Mouse (Mus musculus): ENCODE results near the gene Exoc4. TPM values are rescaled to one million over a fixed set of nuclear protein-coding genes. Genes with fewer than 3 reads are reported as not detected.

Gene Exoc4
- total RNA-seq, 1 experiment from 2014 or later = 53.6 TPM

DNA sequence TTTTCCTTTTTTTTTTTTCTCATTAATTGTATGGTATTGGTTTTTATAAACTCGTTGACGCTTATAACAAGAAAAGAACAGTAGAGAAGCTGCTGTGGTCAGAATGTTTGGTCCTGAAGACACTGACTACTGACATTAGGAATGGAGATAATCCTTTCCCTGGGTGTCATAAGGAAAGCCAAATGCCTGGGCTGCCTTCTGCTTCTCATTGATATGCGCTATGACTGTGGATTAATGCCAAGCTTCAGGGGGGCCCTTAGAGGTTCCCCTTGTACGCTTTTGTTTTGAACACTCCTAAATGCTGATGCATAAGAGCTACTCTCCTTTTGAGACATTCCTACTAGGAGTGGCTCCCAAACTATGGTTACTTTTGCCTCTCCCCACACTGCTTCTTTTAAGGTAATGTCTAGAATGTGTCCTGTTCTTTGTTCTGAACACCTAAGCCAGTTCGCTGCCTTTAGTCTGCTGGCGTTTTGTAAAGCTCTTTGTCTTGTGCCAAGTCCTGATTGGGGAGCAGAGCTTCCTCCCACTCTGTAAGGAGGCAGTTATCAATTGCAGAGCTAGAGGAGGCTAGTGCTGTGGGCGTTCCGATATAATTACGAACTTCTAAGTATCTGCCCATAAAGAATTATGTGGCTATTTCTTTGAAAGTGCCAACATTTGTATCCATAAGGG is 621.7 kb downstream of the Exoc4 start:
- no peak for DNase-seq

GRCm38 (mm10) chr6:33871286-33871685 is 622.4 kb downstream of the Exoc4 start:
- no peak for DNase-seq

- DNase-seq = no peak
Measured at GRCm38 (mm10) chr6:33872192-33872591, 623.3 kb downstream of the Exoc4 start.

DNA sequence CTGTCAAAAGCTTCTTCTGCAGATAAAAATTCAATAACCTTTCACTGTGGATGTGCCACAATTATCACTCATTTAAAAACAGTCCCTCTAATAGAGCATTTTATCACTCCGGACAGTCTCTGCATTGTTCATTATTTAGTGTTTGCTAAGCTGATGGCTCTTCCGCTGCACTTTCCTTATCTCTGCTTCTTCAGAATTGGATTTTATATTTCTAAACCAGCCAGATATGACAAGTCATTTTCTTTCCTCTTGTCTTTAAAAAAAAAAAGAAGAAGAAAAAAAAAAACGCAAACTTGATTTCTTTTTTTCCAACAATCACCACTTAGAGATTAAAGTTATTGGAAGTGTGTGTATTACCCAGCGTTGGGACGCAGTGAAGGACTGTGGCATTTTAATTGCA is 624.1 kb downstream of the Exoc4 start:
- no peak for DNase-seq

DNA sequence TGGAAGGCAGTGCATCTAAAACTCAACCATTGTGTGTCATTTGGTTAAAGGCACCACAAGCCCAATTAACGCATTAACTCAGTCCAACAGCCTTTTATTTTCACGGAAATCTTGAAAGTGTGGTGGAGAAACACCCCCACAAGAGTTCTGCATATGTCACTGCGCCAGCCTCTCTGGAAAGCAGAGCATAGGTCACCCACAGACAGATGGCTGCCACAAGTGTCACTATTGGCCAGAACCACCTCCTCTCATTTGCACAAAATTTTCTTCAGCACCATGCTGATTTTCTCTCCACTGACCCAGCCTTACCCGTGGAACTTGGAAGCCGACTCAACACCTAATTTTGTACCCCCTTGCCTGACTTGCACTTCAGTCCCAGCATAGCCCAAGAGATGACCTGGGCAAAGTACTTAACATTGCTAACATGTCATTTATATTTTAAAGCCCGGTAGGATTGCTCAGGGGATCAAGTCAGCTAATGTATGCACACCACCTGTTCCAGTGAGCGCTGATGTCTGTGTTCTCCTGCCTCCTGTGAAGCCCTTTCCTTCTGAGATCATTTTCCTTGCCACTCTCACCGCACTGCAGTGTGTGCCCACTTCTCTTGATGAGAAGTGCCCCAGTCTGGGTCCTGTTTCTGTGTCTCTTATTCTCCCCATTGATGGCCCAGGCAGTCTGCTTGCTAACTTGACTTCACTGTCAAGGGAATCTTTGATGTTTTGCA is 625.6 kb downstream of the Exoc4 start:
- DNase-seq = no peak

GRCm38 (mm10) chr6:33884141-33884683 is 635.3 kb downstream of the Exoc4 start:
- DNase-seq = peak; percentile 30

DNA sequence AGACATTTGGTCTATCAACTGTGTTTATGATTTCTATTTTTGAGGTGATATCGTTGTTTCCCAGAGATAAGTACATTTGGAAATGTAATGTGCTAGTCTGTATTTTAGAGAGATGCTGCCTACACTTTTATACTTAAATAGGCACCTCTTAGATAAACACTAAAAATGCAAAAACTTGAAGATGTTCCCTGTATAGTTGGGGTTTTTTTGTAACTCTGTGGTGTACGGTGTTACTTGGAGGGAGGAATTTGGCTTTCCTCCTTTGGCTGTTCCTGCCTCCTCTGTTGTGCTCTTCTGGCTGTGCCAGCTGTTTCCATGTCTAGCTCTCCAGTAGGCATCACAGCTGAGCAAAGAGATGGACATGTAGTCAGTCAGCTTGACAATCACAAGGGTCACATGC is 638.1 kb downstream of the Exoc4 start:
- no peak for DNase-seq

DNA sequence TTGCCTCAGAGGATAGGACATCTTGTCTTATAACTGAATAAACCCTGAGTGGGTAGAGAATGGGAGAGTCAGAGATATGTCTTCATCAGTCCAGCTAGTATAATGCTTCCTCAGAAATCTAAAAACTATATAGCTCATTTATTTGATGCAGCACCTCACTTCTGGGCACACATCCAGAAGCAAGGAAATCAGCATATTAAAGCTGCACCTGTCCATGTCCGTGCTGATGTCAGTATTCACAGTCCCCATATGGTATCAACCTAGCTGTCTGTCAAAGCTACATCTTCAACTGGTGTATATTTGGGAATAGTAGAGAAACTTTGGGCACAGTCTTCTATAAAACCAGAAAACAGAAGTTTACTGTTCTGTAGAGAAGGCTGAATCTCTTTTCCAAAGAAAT is 642.0 kb downstream of the Exoc4 start:
- no peak for DNase-seq

DNA sequence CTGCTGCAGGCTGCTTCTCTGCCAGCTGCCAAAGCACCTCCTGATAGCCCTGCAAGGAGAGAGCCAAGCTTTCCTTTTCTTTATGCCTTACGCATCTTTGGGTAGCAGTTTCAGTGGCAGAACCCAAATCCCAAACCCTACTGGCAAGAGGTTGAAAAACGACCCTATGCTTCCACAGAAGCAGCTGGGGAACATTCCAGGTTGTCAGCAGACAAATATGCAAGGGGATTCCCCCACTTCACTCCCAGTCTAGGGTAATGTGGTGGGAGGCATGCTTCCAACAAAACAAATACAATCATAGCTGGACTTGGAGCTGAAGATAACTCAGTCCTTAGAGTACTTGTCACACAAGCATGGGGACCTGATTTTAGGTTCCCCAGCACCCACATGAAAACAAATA is 643.3 kb downstream of the Exoc4 start:
- DNase-seq = no peak

DNA sequence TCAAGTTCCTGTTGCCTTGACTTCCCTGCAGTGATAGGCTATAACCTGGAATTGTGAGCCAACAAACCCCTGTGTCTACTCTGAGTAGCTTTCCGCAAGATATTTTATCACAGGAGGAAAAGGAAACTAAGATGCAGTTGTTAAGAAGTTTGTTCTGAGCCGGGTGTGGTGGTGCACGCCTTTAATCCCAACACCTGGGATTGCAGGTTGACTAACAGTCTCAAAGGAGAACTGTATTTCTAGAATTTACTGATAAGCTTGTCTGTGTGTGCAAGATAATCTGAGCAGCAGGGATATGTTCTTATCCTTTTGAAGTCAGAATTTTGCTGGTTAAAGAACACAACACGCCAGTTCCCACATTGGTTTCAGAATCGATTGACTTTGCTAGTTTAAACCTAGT is 651.1 kb downstream of the Exoc4 start:
- no peak for DNase-seq

DNA sequence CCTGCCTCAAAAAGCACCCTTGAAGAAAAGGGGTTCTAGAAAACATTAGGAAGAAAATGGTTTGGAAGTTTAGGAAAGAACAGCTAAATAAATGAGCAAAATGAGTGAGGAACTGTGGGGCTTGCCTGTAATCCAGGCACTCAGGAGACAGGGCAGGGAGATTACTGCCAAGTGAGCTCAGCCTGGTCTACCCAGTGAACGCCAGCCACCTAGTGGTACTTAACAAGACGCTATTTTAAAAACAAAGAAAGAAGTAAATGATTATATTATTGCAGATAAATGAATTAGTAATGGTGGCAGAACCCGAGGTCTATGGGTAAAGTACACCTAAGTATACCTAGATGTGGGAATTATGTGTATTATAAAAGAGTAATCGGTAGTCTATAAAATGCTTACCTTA is 651.7 kb downstream of the Exoc4 start:
- DNase-seq = no peak

- no peak for DNase-seq
Measured at GRCm38 (mm10) chr6:33905099-33905498, 656.2 kb downstream of the Exoc4 start.

DNA sequence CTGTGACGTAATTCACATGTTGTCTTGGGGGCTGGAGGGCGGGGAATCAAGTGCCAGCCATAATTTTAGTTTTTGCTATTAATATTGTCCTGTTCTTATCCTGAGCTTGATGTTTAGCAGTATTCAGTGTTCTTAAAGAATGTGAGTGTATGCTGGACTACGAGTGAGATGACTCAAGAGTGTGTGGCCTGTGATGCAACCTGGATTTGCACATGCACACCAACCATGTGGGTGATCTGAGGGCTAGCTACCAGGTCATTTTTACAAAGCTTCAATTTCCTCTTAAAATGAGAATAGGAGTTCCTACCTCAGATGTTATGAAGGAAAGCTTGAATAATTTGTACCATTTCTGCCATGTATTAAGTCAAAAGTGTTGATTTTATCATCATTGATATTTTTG is 661.8 kb downstream of the Exoc4 start:
- DNase-seq = no peak

- DNase-seq = no peak
Measured at GRCm38 (mm10) chr6:33913072-33913471, 664.2 kb downstream of the Exoc4 start.

GRCm38 (mm10) chr6:33913486-33913885 is 664.6 kb downstream of the Exoc4 start:
- no peak for DNase-seq

GRCm38 (mm10) chr6:33913964-33914363 is 665.1 kb downstream of the Exoc4 start:
- no peak for DNase-seq

DNA sequence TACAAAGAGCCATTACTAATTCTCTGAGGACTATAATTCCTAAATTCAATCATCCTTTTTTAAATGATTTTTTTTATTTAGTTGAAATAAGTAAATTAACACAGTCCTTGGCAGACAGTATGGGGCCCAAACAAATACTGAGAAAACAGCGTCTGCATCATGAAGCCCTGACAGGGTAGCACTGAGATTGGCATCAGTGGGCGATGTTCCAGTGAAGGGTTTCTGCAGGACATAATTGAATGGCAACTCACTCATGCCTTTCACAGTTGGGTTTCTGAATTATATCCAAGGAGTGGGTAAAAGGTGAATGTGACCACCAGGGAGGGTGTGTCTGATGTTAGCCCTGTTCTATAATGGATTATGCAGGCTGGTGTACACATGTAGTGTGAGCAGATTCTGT is 674.7 kb downstream of the Exoc4 start:
- no peak for DNase-seq

DNA sequence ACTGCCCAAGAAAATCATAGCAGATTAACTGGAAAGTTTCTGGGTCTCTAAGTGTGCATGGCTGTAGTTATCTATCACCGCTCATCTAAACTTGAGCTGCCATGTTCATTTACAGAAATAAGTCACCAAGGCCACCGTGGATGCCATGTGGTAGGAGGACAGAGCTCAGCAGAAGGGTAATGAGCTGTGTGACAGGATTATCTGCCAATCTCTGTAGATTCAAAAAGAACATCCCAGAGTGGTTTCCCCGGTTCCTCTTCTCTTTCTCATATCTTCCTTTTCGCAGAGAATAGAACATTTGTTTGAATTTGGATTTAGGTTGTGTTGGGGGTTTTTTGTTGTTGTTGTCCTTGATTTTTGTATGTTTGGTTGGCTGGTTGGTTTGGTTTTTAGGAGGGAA is 676.0 kb downstream of the Exoc4 start:
- no peak for DNase-seq

DNA sequence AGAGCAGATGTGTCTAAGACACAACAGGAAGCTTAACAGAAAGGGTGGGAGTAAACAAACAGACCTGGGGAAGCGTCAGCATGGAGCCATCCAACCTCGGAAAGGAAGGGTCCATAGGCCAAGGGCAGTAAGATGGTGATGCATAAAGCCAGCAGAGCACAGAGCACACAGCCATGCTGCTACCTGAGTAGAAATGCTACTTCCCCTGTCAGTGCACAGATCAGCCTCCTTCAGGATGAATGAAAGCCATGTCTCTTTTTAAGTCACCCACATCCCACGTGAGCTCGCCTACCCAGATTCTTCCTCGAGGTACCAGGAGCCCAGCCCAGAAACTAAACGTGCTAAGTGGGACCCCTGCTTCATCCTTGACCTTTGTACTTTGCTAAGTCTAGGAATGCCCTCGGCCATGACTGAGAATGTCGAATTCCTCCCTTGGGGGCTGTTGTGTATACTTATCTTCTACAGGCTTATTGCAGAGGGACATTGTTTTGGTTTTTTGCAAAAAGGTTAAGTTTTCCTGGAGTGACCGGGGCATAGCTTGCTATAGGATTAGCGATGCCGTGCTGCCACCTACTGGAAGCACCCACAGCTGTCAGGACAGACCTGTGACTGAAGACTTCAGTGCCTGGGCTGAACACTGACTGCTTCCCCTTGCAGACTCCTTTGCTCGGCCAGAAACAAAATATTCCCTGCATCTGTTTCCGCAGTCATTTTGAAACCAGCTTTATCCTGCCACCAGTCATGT is 680.6 kb downstream of the Exoc4 start:
- peak; percentile 82 for DNase-seq

- DNase-seq = no peak
Measured at GRCm38 (mm10) chr6:33930087-33930945, 681.4 kb downstream of the Exoc4 start.

- no peak for DNase-seq
Measured at GRCm38 (mm10) chr6:33937906-33938305, 689.0 kb downstream of the Exoc4 start.

- DNase-seq = no peak
Measured at GRCm38 (mm10) chr6:33939169-33939568, 690.3 kb downstream of the Exoc4 start.
